Mouse (Mus musculus): Measurements from ENCODE around the gene Sorcs2. TPM values are rescaled to one million over a fixed set of nuclear protein-coding genes. Genes with fewer than 3 reads are reported as not detected.

Sorcs2 gene
- polyA plus RNA-seq, 1 experiment = 5.7 TPM

- H3K27me3 ChIP-seq (ENCODE audit: control insufficient read depth, insufficient read depth, low read length) = no peaks in the 10 kb centered on the region
- no peak overlapping the region for H3K4me3 ChIP-seq (ENCODE audit: control insufficient read depth, insufficient read depth, low read length)
- TF ChIP-seq CTCF (IDR thresholded peaks at IDR 0.05; ENCODE audit: borderline replicate concordance, control insufficient read depth, extremely low read depth, insufficient read depth, low read length, poor library complexity) (no peak), POLR2A (IDR thresholded peaks at IDR 0.05; ENCODE audit: control insufficient read depth, extremely low read depth, insufficient read depth, low read length, poor library complexity) (no peak)
These were observed 112.5 kb downstream of the Sorcs2 start for GRCm38 (mm10) chr5:36285405-36285804.

GRCm38 (mm10) chr5:36279896-36280295, 118.0 kb downstream of the Sorcs2 start:
- Histone ChIP-seq H3K27ac (ENCODE audit: control insufficient read depth, insufficient read depth, low read length) (no peak overlapping the region), H3K4me1 (replicated peaks; ENCODE audit: control insufficient read depth, insufficient read depth, low read length) (no peaks in the 10 kb centered on the region), H3K36me3 (ENCODE audit: control insufficient read depth, insufficient read depth, low read length) (no peaks in the 10 kb centered on the region), H3K4me3 (ENCODE audit: control insufficient read depth, insufficient read depth, low read length) (no peak overlapping the region), H3K27me3 (ENCODE audit: control insufficient read depth, insufficient read depth, low read length) (no peaks in the 10 kb centered on the region)
- TF ChIP-seq CTCF (IDR thresholded peaks at IDR 0.05; ENCODE audit: borderline replicate concordance, control insufficient read depth, extremely low read depth, insufficient read depth, low read length, poor library complexity) (no peak), POLR2A (IDR thresholded peaks at IDR 0.05; ENCODE audit: control insufficient read depth, extremely low read depth, insufficient read depth, low read length, poor library complexity) (no peak)
- 78% methylated on average over 12 of the region's 12 CpGs for WGBS
- DNase-seq = no peak

More at GRCm38 (mm10) chr5:36285405-36285804, 112.5 kb downstream of the Sorcs2 start:
- Histone ChIP-seq H3K27ac (ENCODE audit: control insufficient read depth, insufficient read depth, low read length) (no peak overlapping the region), H3K36me3 (ENCODE audit: control insufficient read depth, insufficient read depth, low read length) (no peaks in the 10 kb centered on the region), H3K4me1 (replicated peaks; ENCODE audit: control insufficient read depth, insufficient read depth, low read length) (no peaks in the 10 kb centered on the region; the same call in 1 of the 2 replicates)
- WGBS = 9% methylated on average over 10 of the region's 10 CpGs
- no peak for DNase-seq

- no peak for DNase-seq
- no peaks in the 10 kb centered on the region for H3K4me1 ChIP-seq (replicated peaks; ENCODE audit: control insufficient read depth, insufficient read depth, low read length)
- 85% methylated on average over 6 of the region's 6 CpGs for WGBS
- no peak overlapping the region for H3K27ac ChIP-seq (ENCODE audit: control insufficient read depth, insufficient read depth, low read length)
- H3K27me3 ChIP-seq (ENCODE audit: control insufficient read depth, insufficient read depth, low read length) = no peaks in the 10 kb centered on the region
- TF ChIP-seq POLR2A (IDR thresholded peaks at IDR 0.05; ENCODE audit: control insufficient read depth, extremely low read depth, insufficient read depth, low read length, poor library complexity) (no peak), CTCF (IDR thresholded peaks at IDR 0.05; ENCODE audit: borderline replicate concordance, control insufficient read depth, extremely low read depth, insufficient read depth, low read length, poor library complexity) (no peak)
- no peaks in the 10 kb centered on the region for H3K36me3 ChIP-seq (ENCODE audit: control insufficient read depth, insufficient read depth, low read length)
- no peak overlapping the region for H3K4me3 ChIP-seq (ENCODE audit: control insufficient read depth, insufficient read depth, low read length)
These were observed 123.1 kb downstream of the Sorcs2 start for GRCm38 (mm10) chr5:36274684-36275394.

- H3K27me3 ChIP-seq (ENCODE audit: control insufficient read depth, insufficient read depth, low read length) = no peaks in the 10 kb centered on the region
- TF ChIP-seq CTCF (IDR thresholded peaks at IDR 0.05; ENCODE audit: borderline replicate concordance, control insufficient read depth, extremely low read depth, insufficient read depth, low read length, poor library complexity) = no peak
- no peak for TF ChIP-seq POLR2A (IDR thresholded peaks at IDR 0.05; ENCODE audit: control insufficient read depth, extremely low read depth, insufficient read depth, low read length, poor library complexity)
- WGBS = 94% methylated on average over 3 of the region's 3 CpGs
- H3K4me3 ChIP-seq (ENCODE audit: control insufficient read depth, insufficient read depth, low read length) = no peak overlapping the region
- DNase-seq = no peak
- no peaks in the 10 kb centered on the region for H3K4me1 ChIP-seq (replicated peaks; ENCODE audit: control insufficient read depth, insufficient read depth, low read length)
- no peaks in the 10 kb centered on the region for H3K36me3 ChIP-seq (ENCODE audit: control insufficient read depth, insufficient read depth, low read length)
- H3K27ac ChIP-seq (ENCODE audit: control insufficient read depth, insufficient read depth, low read length) = no peak overlapping the region
These were observed 130.7 kb downstream of the Sorcs2 start for GRCm38 (mm10) chr5:36267194-36267769.

- H3K27ac ChIP-seq (ENCODE audit: control insufficient read depth, insufficient read depth, low read length) = no peak overlapping the region
- no peak overlapping the region for H3K4me3 ChIP-seq (ENCODE audit: control insufficient read depth, insufficient read depth, low read length)
- H3K27me3 ChIP-seq (ENCODE audit: control insufficient read depth, insufficient read depth, low read length) = no peaks in the 10 kb centered on the region
- no peak for TF ChIP-seq CTCF (IDR thresholded peaks at IDR 0.05; ENCODE audit: borderline replicate concordance, control insufficient read depth, extremely low read depth, insufficient read depth, low read length, poor library complexity)
- no peak for TF ChIP-seq POLR2A (IDR thresholded peaks at IDR 0.05; ENCODE audit: control insufficient read depth, extremely low read depth, insufficient read depth, low read length, poor library complexity)
- no peak for DNase-seq
- H3K4me1 ChIP-seq (replicated peaks; ENCODE audit: control insufficient read depth, insufficient read depth, low read length) = peaks cover 4% of the 10 kb centered on the region
- H3K36me3 ChIP-seq (ENCODE audit: control insufficient read depth, insufficient read depth, low read length) = no peaks in the 10 kb centered on the region
- WGBS = 92% methylated on average over 12 of the region's 12 CpGs
These were observed 137.1 kb downstream of the Sorcs2 start for GRCm38 (mm10) chr5:36260862-36261261.

DNA sequence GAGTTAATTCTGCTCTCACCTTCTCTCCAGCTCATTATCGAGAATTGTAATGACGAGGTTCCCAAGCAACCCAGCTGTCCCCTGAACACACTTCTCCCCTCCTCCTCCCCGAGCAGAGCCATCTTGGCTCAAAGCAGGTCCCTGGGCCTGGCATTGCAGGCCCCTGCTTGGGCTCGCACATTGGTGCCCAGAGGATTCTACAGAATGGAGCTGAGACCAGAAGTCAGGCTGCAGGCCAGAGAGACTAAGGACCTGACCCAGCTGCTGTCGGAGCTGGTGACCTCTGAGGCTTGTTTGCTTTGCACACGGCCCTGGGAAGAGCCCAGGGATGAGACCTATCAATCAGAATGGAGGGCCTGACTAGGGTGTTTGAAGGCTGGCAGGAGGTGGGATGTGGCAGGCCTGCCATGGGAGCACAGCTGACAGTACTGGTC, 138.2 kb downstream of the Sorcs2 start:
- Histone ChIP-seq H3K4me3 (ENCODE audit: control insufficient read depth, insufficient read depth, low read length) (no peak overlapping the region), H3K36me3 (ENCODE audit: control insufficient read depth, insufficient read depth, low read length) (no peaks in the 10 kb centered on the region), H3K4me1 (replicated peaks; ENCODE audit: control insufficient read depth, insufficient read depth, low read length) (peaks cover 12% of the 10 kb centered on the region), H3K27ac (ENCODE audit: control insufficient read depth, insufficient read depth, low read length) (no peak overlapping the region), H3K27me3 (ENCODE audit: control insufficient read depth, insufficient read depth, low read length) (no peaks in the 10 kb centered on the region)
- TF ChIP-seq POLR2A (IDR thresholded peaks at IDR 0.05; ENCODE audit: control insufficient read depth, extremely low read depth, insufficient read depth, low read length, poor library complexity) = no peak
- no peak for DNase-seq
- 85% methylated on average over 6 of the region's 6 CpGs for WGBS

All from thymus, adult 2 months (tissue).